Mouse (Mus musculus): ENCODE measurements around the gene Abhd17a.

Abhd17a gene

DNA sequence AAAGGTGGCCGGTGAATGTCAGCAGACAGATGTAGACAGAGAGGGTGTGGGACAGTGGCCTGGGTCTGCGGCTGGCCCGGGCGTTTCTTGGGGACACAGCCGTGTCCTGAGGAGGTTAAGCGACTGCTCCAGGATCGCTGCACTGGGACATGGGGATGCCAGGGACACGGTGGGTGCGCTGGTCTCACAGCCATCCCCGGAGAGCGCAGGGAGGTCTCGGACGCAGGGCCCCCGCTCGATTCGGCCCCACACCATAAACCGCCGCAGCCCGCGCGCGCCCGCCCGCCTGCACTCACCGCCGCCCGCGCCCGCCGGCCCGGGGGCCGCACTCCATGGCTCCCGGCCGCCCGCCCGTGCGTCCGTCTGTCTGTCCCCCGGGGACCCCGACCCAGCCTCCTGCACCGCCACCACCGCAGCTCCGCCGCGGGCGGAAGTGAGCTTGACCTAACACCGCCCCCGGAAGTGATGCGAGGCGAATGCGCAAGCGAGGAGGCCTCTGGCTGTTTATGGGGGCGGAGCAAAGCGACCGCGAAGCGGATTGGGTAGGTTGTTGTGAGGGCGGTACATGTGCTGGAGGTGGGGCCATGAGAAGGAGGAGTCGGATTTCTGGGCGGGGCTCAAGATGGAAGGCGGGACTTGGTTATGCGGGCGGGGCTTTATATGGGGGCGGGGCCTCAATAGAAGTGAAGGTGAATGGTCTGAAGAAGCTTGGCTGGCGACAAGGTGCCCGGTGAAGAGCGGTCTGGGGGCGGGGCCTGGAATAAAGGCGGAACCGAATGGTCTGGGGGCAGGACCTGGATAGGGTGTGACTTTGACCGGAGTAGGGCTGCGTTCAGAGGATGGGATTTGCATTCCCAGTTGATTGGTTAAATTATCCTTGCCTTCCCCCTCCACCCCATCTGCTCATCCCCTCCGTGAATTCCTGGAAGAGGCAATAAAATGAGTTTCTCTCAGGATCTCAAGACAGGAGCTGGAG lies at the start of gene Abhd17a:
TSS of gene Abhd17a (minus strand) at position 463 of the 976 bp plus-strand sequence.
- DNase-seq (ENCODE audit: low spot score in 2 of 2) = peak; percentile 95 to 96

DNA sequence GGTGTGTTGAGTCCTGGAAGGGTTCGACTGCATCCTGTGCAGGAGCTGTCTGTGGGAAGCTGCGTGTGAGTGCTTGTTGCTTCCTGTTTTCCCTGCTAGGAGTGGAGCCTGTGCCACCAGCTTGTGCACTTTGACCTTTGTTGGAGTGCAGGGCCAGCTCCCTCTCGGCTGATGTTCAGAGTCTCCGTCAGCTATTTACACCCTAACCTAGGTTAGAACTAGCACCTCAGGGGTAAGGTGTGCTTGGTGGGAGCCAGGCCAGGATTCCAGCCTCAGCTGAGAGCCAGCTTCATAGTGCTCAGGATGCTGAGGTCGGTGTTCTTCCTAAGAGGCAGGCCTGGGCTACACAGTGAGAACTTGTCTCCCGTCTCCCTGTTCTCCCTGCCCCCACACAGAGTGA lies 45.2 kb upstream of the Abhd17a start:
- no peak for DNase-seq (ENCODE audit: low spot score in 2 of 2)

DNA sequence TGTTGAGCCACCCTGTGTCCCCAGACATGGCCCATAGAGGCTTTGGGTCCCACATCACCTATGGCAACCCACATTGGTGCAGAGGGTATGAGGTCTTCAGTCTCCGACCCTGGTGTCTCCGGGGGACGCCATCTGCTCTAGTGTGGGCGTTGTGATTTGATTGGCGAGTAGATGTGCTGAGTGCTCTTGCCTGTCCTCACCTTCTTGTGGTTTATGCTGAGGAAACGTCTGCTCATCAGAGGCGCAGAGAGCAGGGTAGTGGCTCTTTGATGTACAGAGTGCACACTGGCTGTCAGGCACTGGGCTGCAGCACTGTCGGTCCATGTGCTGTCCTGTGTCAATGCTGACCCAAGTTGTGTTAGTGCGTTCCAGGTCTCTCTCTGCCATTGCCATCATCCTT lies 38.8 kb upstream of the Abhd17a start:
- no peak for DNase-seq (ENCODE audit: low spot score in 2 of 2)

DNA sequence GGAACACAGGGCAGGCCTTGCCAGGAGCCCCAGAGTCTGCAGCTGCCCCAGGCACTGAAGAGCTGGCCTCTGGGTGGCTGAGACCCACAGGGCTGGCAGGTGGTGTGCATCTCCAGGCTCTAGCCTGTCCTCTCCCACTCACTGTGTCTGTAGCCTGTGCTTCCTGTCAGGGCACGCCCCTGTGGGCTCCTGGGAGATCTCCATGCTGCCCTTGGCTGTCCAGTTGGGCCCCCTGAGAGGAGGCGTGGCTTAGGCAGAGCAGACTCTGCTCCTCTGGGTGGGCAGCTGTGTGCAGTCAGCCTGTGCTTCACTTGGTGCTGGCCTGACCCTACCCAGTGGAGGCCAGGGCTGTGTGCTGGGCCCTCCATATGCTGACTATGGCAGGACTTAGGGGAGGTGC lies 37.5 kb upstream of the Abhd17a start:
- peak; percentile 64 to 67 for DNase-seq (ENCODE audit: low spot score in 2 of 2)

DNA sequence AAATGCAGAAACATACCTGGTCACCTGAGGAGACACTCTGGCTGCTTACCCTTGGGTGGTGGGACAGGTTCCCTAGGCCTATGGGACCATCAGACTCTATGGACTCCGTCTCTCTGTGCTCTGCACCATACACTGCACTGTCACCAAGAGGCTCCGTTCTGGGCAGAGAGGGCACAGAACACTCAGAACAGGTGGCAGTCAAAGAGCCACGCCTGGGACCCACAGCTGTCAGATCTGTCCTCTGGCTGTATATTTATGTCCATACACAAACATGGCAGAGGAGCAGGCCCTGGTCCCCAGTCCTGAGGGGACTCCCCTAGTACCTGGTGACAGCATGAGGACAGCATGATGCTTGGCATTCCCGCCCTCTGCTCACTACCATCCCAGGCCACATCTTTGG lies 35.6 kb upstream of the Abhd17a start:
- no peak for DNase-seq (ENCODE audit: low spot score in 2 of 2)

DNA sequence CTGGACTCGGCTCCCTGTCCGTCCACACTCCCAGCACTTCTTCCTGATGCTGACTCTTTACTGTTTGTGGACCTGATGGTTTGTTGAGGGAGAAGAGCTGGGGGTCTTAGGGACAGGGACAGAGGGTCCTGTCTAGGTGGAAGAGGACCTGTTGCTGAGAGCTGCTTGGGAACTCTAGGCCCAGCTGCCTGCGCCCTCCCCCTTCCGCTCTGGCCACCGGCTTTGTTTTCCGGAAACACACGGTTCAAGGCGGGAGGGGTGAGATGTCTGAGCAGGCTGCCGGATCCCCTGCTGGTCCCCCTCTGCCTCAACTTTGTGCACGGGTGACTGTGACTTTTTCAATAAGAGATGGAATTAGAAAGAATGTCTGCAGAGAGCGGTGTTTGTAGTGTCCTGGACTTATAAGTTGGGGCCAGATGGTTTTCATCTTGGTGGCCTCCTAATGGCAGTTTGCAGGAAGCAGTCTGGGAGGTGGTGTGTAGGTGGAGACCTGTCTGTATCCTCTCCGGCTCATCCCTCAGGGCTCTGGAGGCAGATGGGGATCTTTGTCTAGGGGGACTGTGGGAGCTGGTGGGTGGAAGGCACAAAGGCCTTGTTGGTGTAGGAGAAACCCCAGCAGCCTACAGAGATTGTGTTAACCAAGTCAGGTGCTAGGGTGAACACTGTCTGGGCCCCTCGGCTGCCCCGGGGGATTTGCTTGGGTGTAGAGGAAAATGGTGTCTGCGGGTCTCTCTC lies 33.5 kb upstream of the Abhd17a start:
- DNase-seq (ENCODE audit: low spot score in 2 of 2) = peak; percentile 65 to 78

DNA sequence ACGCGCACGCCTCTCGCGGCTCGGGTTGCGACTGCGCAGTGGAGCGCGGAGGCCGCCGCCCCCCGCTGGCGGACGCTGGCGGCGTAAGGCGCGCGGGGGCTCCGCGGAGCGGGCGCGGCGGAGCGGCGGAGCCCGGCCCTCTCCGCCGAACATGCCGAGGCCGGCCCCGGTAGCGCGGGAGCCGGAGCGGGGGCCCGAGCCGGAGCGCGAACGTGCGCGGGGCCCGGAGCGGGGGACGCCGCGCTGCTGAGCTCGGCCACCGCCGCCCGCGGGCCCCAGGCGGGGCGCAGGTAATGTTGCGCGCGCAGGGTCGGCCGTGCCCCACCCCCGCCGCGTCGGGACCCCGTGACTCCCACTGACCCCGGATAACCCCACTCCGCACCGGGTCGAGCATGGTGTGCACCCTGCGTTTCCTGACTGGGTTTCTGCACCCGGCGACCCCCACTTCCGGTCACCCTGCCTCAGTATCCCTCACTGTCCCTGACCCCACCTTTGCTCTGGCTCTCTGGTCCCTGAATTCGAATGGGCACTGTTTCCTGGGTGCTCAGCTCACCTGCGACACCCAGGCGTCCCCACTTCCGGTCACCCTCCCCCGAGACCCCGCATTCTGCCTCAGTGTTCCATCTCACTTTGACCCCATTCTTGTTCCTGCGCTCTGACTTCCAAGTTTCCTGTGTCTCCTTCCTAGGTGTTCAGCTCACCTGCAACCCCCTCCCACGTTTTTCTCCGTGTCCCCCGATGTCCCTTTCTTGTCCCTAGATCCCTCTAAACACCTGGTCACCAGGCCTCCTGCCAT lies 32.7 kb upstream of the Abhd17a start, which contains the start of gene Csnk1g2:
TSS of gene Csnk1g2 (plus strand) at position 178 of the 796 bp plus-strand sequence.
- DNase-seq (ENCODE audit: low spot score in 2 of 2) = peak in 1 of 2 experiments; percentile 72

DNA sequence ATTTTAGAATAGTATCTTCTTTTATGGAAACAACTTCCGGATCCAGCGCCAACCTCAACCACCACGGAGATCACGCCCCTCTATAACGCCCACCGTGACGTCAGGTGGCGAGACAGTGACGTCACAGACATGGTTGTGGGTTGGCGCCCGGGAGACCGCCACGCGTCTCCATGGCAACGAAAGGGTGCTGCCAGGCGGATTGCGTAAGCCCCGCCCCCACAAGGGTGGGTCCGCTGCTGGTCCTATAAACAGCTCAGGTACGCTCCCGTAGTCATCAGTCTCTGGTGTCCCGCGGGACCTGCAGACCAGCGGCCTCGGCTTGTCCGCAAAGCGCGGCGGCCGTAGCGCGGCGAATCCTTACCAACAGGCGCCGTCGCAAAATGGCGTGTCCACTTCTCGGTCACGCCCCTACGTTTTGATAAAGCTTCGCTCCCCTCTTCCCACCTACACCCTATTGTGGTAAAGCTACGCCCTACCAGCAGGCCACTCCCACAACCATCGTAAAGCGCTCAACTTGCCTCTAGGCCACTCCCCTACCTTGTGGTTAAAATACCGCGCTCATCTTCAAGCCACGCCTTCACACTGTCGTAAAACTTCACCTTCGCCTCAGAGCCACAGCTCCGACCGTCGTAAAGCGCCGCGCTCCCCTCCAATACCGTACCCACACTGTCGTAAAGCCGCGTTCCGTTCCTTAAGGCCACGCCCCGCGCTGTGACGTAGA lies 32.0 kb upstream of the Abhd17a start:
- peak; percentile 99 for DNase-seq (ENCODE audit: low spot score in 2 of 2)

DNA sequence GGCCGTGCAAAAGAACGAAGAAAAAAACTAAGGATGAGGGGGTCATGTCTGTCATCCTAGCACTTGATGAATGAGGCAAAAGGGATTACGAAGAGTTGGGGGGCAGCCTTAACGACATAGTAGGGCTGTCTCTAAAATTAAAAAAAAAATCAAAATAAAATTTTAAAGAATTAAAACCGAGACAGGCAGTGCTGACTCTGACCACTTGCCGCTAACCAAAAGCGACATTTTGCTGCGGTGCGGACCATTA lies 31.5 kb upstream of the Abhd17a start:
- DNase-seq (ENCODE audit: low spot score in 2 of 2) = peak in 1 of 2 experiments; percentile 34

DNA sequence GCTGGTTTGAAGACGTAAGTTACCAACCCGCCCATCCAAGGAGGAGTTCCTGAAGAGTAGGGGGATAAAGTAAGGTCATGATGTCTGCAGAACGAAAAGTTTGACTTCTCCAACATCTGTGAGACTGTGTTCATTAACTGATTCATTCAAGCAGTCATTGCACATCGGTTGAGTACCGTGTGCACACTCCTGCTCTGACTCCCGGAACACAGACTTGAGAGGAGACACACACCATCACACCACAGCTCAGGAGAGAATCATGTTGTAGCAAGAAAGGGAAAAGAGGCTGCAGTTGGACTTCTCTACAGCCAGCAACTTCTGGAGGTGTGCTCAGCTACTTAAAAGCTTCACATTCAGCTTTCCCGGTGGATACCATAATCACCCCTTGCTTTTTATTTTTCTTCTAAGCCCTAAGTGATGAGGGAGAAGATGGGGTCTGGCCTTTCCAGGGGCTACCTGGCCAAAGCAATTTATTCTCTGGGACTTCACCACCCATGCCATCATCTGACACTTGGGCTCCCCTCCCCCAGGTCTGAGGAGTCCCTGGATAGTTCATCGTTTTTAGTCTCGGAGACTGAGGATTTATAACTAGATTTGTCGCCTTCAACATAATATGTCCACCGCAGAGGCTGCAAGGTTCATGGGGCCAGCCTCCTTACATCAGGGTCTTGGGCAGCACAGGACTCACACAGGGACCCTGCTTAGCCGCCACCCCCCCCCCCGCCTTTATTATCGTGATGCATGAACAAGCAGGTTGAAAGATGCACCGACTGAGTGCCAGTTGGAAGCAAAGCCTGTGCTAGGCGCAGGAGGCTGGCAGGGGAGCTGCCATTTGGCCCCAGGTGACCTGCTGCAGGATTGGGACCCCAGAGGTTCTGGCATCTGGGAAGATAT lies 30.9 kb upstream of the Abhd17a start:
- DNase-seq (ENCODE audit: low spot score in 2 of 2) = peak in 1 of 2 experiments; percentile 48

DNA sequence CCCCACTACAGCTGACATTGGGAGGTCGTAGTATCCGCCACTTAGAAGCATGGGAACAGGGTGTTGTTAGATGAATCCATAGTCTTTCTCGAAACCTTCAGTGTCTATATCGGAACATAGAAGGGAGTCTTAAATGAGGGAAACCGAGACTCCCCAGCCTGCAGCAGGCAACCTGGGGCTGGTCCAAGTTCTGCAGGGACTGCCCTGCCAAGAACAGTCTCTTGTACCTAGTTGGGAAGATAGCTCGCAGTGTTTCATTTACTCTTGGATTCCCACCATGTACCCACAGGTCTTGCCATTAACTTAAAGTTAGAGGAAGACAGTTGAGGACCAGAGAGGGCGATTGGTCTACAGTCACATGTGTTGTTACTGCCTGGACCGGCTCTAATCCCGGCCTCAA lies 30.2 kb upstream of the Abhd17a start:
- DNase-seq (ENCODE audit: low spot score in 2 of 2) = no peak

DNA sequence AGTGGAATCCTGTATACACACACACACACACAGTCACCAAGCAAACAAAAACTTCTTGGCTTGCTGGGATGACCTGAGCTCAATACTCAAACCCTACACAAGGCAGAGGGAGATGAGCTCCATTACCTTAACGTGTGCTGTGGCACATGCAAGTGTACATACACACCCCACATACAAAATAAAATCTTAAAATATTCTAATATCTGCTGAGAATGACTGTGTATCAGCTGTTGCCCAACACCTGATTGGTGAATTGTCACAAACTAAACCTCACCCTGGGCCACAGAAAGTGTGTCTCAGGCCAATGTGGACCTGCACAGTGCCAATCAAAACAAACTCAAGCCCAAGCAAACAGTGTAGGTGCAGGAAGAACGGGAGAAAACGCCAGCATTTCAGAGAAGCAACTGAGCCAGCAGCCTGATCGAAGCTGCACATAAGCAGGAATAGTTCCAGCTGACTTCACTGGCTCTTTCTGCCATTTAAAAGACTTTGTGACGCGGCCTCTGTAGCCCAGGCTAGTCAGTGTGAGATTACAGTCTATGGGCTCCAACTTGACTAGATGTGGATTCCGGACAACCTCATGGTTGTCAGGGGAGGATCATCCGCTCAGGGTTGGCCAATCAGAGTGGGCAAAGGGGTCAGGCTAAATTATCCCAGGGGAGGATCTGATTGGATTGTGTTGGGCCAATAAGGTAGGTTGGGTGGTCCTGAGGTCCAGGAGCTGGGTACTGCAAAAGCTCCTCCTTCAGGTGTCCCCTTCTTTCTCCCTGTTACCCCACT lies 29.5 kb upstream of the Abhd17a start:
- no peak for DNase-seq (ENCODE audit: low spot score in 2 of 2)

DNA sequence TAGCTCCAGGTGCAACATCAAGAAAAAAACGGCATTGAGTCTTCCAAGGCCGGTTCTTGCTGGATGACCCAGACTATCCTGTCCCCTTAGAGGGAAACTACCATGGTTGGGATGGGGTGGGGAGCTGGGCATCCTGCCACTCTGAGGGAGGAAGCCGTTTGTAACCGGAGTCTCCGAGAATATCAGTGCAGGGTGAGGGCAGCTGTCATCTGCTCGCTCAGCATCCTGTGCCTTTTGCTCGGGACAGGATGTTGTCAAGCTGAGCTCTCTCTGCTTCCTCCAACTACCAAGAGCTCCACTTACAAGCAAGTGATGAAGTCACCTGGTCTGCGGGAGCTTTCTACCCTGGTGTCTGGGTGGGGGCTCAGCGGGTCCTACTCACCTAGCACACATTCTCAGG lies 28.0 kb upstream of the Abhd17a start:
- DNase-seq (ENCODE audit: low spot score in 2 of 2) = no peak

DNA sequence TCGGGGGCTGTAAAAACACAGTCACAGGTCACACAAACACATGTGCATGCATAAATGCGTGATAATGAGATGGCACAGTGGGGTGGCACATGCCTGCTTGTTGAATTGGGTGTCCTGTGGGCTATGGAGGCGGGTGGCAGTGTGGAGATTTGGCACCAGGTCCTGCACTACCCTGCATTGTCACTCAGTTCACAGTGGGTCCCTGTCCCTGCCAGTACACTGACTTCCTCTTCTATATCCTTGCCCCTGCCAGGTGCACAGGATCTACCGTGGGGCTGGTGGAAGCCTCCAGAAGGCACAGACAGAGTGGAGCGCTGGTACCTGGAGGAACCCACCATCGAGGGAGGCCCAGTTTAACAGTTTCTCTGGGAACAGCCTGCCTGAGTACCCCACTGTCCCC lies 24.2 kb upstream of the Abhd17a start:
- no peak for DNase-seq (ENCODE audit: low spot score in 2 of 2)

DNA sequence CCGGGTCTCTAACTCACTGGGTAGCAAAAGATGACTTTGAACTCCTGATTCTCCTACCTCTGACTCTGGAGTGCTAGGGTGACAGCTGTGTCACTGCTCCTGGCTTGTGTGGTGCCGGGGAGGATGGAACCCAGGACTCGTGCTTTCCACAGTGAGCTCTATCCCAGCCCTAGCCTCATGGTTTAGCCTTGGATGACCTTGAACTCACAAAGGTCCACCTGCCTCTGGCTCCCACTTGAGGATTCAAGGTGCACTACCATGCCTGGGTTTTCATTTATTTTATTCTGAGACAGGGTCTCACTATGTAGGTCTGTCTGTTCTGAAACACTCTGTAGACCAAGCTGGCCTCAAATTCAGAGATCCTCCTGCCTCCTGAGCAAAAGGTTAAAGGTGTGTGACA lies 23.7 kb upstream of the Abhd17a start:
- DNase-seq (ENCODE audit: low spot score in 2 of 2) = no peak

DNA sequence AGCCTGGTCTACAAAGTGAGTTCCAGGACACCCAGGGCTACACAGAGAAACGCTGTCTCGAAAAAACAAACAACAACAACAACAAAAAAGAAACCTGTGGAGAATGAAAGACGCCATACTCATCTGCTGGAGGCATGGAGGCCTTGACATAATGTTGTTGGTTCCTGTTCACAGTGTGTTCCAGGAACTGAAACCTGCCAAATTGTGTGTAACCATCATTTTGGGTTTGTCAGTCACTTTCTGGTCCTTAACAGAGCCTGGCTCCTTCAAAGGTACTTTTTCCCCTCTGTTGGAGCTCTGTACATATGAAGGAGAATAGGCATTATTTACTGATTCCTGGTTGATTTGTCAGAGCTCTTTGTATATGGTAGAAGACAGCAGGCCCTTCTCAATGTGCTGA lies 21.8 kb upstream of the Abhd17a start:
- DNase-seq (ENCODE audit: low spot score in 2 of 2) = no peak

DNA sequence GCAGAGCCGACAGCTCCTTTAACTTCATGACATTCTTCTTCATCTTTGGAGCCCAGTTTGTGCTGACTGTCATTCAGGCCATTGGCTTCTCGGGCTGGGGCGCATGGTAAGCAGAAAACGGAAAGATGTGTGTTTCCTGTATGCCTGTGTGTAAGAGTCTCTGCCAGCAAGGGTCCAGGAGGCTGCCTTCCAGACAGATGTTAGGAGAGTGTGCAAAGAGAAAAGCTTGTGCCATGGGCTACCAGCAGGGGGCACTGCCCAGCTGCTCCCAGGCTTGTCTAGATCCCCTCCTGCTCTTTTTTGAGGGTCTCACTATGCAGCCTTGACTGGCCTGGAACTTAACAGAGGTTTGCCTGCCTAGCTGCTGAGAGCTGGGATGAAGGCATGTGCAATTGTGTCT lies 20.9 kb upstream of the Abhd17a start:
- DNase-seq (ENCODE audit: low spot score in 2 of 2) = no peak

DNA sequence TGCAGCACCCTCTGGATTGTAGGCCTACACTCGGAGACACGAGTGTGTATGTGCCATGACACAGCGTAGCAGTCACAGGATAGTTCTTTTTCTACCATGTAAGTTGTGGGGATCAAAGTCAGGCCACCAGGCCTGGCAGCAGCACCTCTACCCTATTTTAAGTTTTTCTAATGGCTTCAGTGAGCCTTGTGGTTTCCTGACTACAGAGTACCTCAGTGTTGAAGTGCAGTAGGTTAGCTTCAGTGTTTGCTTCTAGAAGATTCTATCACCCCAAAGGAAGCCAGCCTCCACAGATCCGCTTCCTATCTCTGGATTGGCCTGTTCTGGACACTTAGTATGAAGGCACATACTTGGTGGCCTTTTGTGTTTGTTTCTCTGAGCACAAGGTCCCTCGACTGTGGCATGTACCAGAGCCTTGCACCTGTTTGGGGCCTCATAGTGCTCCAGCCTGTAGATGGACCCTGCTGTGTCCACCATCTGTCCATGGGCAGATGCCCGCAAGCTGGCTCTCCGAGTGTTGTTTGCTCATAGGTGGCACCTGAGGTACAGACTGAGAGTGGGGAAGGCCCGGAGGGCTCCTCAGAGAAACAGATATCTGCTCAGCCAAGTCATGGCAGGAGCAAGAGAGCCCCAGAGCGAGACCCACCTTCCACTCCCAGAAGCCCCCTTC lies 20.1 kb upstream of the Abhd17a start:
- no peak for DNase-seq (ENCODE audit: low spot score in 2 of 2)

DNA sequence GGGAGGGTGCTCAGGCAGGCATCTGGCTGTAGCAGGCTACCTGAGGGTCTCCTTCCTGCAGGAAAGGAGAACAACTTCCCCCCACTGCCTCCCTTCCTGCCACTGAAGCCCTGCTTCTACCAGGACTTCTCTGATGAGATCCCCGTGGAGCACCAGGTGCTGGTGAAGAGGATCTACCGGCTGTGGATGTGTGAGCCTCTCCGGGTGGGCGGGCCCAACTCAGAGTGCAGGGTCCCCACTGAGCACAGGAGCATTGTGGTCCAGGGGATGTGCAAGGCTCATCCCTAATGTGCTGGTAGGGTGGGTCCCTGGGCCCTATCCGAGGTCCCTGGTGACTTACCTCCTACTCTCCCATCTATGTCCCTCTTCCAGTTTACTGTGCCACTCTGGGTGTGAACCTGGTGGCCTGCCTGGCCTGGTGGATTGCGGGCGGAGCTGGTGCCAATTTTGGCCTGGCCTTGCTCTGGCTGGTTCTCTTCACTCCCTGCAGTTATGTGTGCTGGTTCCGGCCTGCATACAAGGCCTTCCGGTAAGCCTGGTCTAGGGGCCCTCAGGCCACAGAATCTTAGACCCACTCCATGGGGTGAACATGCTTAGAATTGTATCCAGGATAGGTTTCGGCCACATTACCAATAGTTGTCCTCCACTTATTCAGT lies 19.3 kb upstream of the Abhd17a start:
- no peak for DNase-seq (ENCODE audit: low spot score in 2 of 2)

All from heart, adult 9 months (tissue).